Mouse (Mus musculus) left cerebral cortex, adult 2 months (tissue): Measurements from ENCODE around the gene M6pr. TPM values are rescaled to one million over a fixed set of nuclear protein-coding genes. Genes with fewer than 3 reads are reported as not detected.

Experiments used
- DNase-seq, 2 experiments: peaks; one replicate each; pipeline ENCODE4 v3.0.0; 2021 to 2022; ENCODE audit warnings: low spot score in 2 of 2, mixed read lengths in 1 of 2; ENCODE audit errors: extremely low spot score in 1 of 2
- H3K27ac ChIP-seq: fragments of 200-600 bp; 2 replicates; pipeline ENCODE4 v1.8.1; 2022
- H3K4me3 ChIP-seq: fragments of 200-600 bp; 2 replicates; pipeline ENCODE4 v1.8.1; 2022
- CTCF ChIP-seq: fragments of 200-600 bp; IDR thresholded peaks from 2 replicates; pipeline ENCODE4 v1.8.1; 2022; ENCODE audit warnings: antibody characterized with exemption, mild to moderate bottlenecking, moderate library complexity
- intact Hi-C: fragments of 180-260 bp; cut with DNase I; formaldehyde crosslinking; loops from one replicate; pipeline ENCODE4 v1.15.1; 2025
- total RNA-seq, 2 experiments: library from RNA; stranded (reverse); gene quantifications; 2 replicates each; pipeline ENCODE4 v1.2.3; 2021

Gene M6pr
- total RNA-seq, 2 experiments from 2014 or later, result 69.5 TPM

GRCm38 (mm10) chr6:122302121-122302520 is 6.4 kb upstream of the M6pr start:
- intact Hi-C loops, result loop anchor here (2.0 to 10.0 kb wide), 3 partner anchors 197 to 1027 kb away; no protein-coding TSS in a partner anchor
- no peak overlapping the region for H3K4me3 ChIP-seq
- H3K27ac ChIP-seq, result no peak overlapping the region
- no peak for TF ChIP-seq CTCF
- DNase-seq, result no peak

GRCm38 (mm10) chr6:122302661-122303060 is 5.9 kb upstream of the M6pr start:
- no peak for TF ChIP-seq CTCF
- DNase-seq, result no peak
- intact Hi-C loops, result loop anchor here (2.0 to 10.0 kb wide), 3 partner anchors 198 to 1028 kb away; no protein-coding TSS in a partner anchor

GRCm38 (mm10) chr6:122303526-122303925 is 5.0 kb upstream of the M6pr start:
- no peak for TF ChIP-seq CTCF
- no peak overlapping the region for H3K4me3 ChIP-seq
- DNase-seq, result no peak
- intact Hi-C loops, result loop anchor here (2.0 to 10.0 kb wide), 3 partner anchors 199 to 1029 kb away; no protein-coding TSS in a partner anchor
- no peak overlapping the region for H3K27ac ChIP-seq

More at GRCm38 (mm10) chr6:122302661-122303060, 5.9 kb upstream of the M6pr start:
- no peak overlapping the region for H3K4me3 ChIP-seq
- no peak overlapping the region for H3K27ac ChIP-seq

GRCm38 (mm10) chr6:122304355-122304754 is 4.2 kb upstream of the M6pr start:
- H3K4me3 ChIP-seq, result no peak overlapping the region
- peak; percentile 76 to 84 for DNase-seq
- TF ChIP-seq CTCF, result peak; percentile 98
- intact Hi-C loops, result loop anchor here (10.0 kb wide), 2 partner anchors 200 to 1030 kb away; no protein-coding TSS in a partner anchor
- no peak overlapping the region for H3K27ac ChIP-seq

GRCm38 (mm10) chr6:122304790-122305555 is 3.5 kb upstream of the M6pr start:
- no peak for DNase-seq
- intact Hi-C loops, result loop anchor here (10.0 kb wide), 2 partner anchors 200 to 1030 kb away; no protein-coding TSS in a partner anchor
- H3K4me3 ChIP-seq, result no peak overlapping the region

GRCm38 (mm10) chr6:122306707-122307106 is 1.8 kb upstream of the M6pr start:
- H3K27ac ChIP-seq, result no peak overlapping the region
- no peak for TF ChIP-seq CTCF
- intact Hi-C loops, result loop anchor here (10.0 kb wide), 2 partner anchors 202 to 1032 kb away; no protein-coding TSS in a partner anchor
- H3K4me3 ChIP-seq, result no peak overlapping the region
- DNase-seq, result no peak

More at GRCm38 (mm10) chr6:122304790-122305555, 3.5 kb upstream of the M6pr start:
- TF ChIP-seq CTCF, result no peak
- no peak overlapping the region for H3K27ac ChIP-seq

GRCm38 (mm10) chr6:122308136-122308504 is 400 bp upstream of the M6pr start:
- no peak for DNase-seq
- no peak for TF ChIP-seq CTCF
- no peak overlapping the region for H3K4me3 ChIP-seq
- no peak overlapping the region for H3K27ac ChIP-seq
- intact Hi-C loops, result loop anchor here (1.0 to 10.0 kb wide), 4 partner anchors 31 to 1033 kb away; no protein-coding TSS in a partner anchor

GRCm38 (mm10) chr6:122309446-122309960 is 983 bp downstream of the M6pr start:
- Histone ChIP-seq H3K4me3 (peak overlapping the region; percentile 93), H3K27ac (no peak overlapping the region; the same call in 1 of the 2 replicates)

GRCm38 (mm10) chr6:122310187-122310820 is 1.8 kb downstream of the M6pr start:
- intact Hi-C loops, result no loop called here
- DNase-seq, result no peak
- Histone ChIP-seq H3K27ac (no peak overlapping the region), H3K4me3 (peak overlapping the region; percentile 93; the same call in 1 of the 2 replicates)
- no peak for TF ChIP-seq CTCF

More at GRCm38 (mm10) chr6:122309446-122309960, 983 bp downstream of the M6pr start:
- TF ChIP-seq CTCF, result no peak
- intact Hi-C loops, result loop anchor here (10.0 kb wide), 2 partner anchors 205 to 1035 kb away; no protein-coding TSS in a partner anchor
- DNase-seq, result no peak

- H3K4me3 ChIP-seq, result no peak overlapping the region
- intact Hi-C loops, result no loop called here
- no peak for TF ChIP-seq CTCF
- no peak for DNase-seq
- H3K27ac ChIP-seq, result no peak overlapping the region
These were observed 10.2 kb downstream of the M6pr start for GRCm38 (mm10) chr6:122318726-122319125.

GRCm38 (mm10) chr6:122325361-122325975 is 16.9 kb downstream of the M6pr start:
- Histone ChIP-seq H3K27ac (no peak overlapping the region), H3K4me3 (no peak overlapping the region)
- no peak for TF ChIP-seq CTCF
- intact Hi-C loops, result loop anchor here (5.0 kb wide), 1 partner anchor 557 kb away; no protein-coding TSS in a partner anchor
- no peak for DNase-seq
